Mouse (Mus musculus): ENCODE data around the gene Mapk8ip1. TPM values are rescaled to one million over a fixed set of nuclear protein-coding genes. Genes with fewer than 3 reads are reported as not detected.

Mapk8ip1 gene
- total RNA-seq, 1 experiment from 2014 or later = 21.2 TPM

GRCm38 (mm10) chr2:92372767-92373436 lies 28.2 kb downstream of the Mapk8ip1 start:
- peak; percentile 79 for DNase-seq

- DNase-seq = no peak
Measured at GRCm38 (mm10) chr2:92371971-92372690, 28.9 kb downstream of the Mapk8ip1 start.

GRCm38 (mm10) chr2:92370821-92371805 lies 29.9 kb downstream of the Mapk8ip1 start:
- peak; percentile 67 for DNase-seq

GRCm38 (mm10) chr2:92370375-92370774 lies 30.7 kb downstream of the Mapk8ip1 start:
- DNase-seq = no peak

GRCm38 (mm10) chr2:92367383-92368029 lies 33.6 kb downstream of the Mapk8ip1 start:
- DNase-seq = no peak

GRCm38 (mm10) chr2:92365568-92365967 lies 35.5 kb downstream of the Mapk8ip1 start:
- no peak for DNase-seq

- no peak for DNase-seq
Measured at GRCm38 (mm10) chr2:92364086-92364485, 37.0 kb downstream of the Mapk8ip1 start.

GRCm38 (mm10) chr2:92362571-92363228 lies 38.4 kb downstream of the Mapk8ip1 start:
- no peak for DNase-seq

- peak; percentile 60 for DNase-seq
Measured at GRCm38 (mm10) chr2:92361795-92362194, 39.3 kb downstream of the Mapk8ip1 start.

- peak; percentile 57 for DNase-seq
Measured at GRCm38 (mm10) chr2:92360893-92361292, 40.2 kb downstream of the Mapk8ip1 start.

GRCm38 (mm10) chr2:92360186-92360823 lies 40.8 kb downstream of the Mapk8ip1 start:
- DNase-seq = no peak

- DNase-seq = peak; percentile 52
Measured at GRCm38 (mm10) chr2:92359301-92359700, 41.8 kb downstream of the Mapk8ip1 start.

- DNase-seq = no peak
Measured at GRCm38 (mm10) chr2:92354224-92354623, 46.8 kb downstream of the Mapk8ip1 start.

GRCm38 (mm10) chr2:92353402-92353801 lies 47.7 kb downstream of the Mapk8ip1 start:
- no peak for DNase-seq

- peak; percentile 63 for DNase-seq
Measured at GRCm38 (mm10) chr2:92350686-92351085, 50.4 kb downstream of the Mapk8ip1 start.

- DNase-seq = peak; percentile 82
Measured at GRCm38 (mm10) chr2:92349589-92350425, 51.3 kb downstream of the Mapk8ip1 start.

- DNase-seq = no peak
Measured at GRCm38 (mm10) chr2:92347191-92347590, 53.9 kb downstream of the Mapk8ip1 start.

- DNase-seq = no peak
Measured at GRCm38 (mm10) chr2:92342418-92342817, 58.6 kb downstream of the Mapk8ip1 start.

All from adrenal gland, postnatal 14 days (tissue).